9 mouse cellular contexts compared by ENCODE assay signal in the genomic region with DNA sequence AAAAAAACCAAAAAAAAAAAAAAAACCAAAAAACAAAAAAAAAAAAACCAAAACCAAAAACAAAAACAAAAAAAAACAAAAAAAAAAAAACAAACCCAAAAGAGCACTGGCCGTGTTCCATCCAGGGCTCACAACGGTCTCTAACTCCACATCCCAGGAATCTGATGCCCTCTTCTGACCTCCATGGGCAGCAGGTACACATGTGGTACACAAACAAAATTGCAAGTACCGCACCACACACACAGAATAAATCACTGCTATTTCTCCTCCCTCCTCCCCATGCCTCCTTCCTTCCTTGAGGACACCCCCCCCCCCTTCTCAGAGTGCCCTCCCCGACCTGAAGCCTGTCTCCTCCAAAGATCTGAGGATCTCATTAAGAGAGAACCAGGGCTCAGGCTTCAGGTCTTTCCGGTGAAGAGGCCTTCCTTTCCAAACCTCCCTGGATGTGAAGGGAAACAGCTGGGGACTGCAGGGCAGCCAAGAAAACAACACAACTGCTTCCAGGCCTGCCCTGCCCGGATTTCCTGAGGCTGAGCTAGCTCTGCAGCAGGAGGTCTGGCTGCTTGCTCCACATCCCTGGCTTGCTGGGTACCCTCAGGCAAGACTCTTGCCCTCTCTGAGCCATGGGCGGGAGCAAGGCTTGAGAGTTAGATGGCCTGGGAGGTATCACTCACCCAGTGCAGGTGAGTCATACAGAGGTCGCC. TPM values are rescaled to one million over a fixed set of nuclear protein-coding genes. Genes with fewer than 3 reads are reported as not detected.
DNase-seq lines count a peak whose midpoint lies in the region; ATAC-seq lines count a peak whose summit lies in the region.
"Had no signal": no experiment of that assay in that cellular context is flagged by ENCODE, and none has a peak within 500 bp of the region (broad histone marks: within the 10 kb centered on the region; RNA-seq: fewer than 3 reads in every experiment).

No protein-coding gene starts in this region.

- no peaks in the 10 kb centered on the region; the same call in 1 of the 2 replicates for H3K4me1 ChIP-seq in lung, embryonic 16.5 days (replicated peaks; ENCODE audit: control insufficient read depth, insufficient read depth, low read length)
- H3K4me1 ChIP-seq in kidney, embryonic 15.5 days = peaks cover 14% of the 10 kb centered on the region
- H3K4me1 ChIP-seq in stomach, embryonic 15.5 days = 0 out of 2 replicates have a peak, but pooled peaks cover 2% of the 10 kb centered on the region
- no peaks in the 10 kb centered on the region for H3K4me1 ChIP-seq in midbrain, embryonic 11.5 days (ENCODE audit: control insufficient read depth, insufficient read depth, low read length)

- H3K27ac ChIP-seq in lung, embryonic 16.5 days (ENCODE audit: low read length) = no peak overlapping the region; the same call in 1 of the 2 replicates
- H3K27ac ChIP-seq in kidney, embryonic 15.5 days = peak overlapping the region; percentile 75
- H3K27ac ChIP-seq in stomach, embryonic 15.5 days = peak overlapping the region; percentile 51; the same call in 1 of the 2 replicates
- H3K27ac ChIP-seq in midbrain, embryonic 11.5 days (ENCODE audit: low read depth, low read length) = no peak overlapping the region

- whole genome bisulfite sequencing in lung, embryonic 16.5 days = 54% methylated on average over 8 of the region's 8 CpGs
- 30% methylated on average over 8 of the region's 8 CpGs for WGBS in kidney, embryonic 15.5 days
- 53% methylated on average over 8 of the region's 8 CpGs for WGBS in stomach, embryonic 15.5 days
- WGBS in midbrain, embryonic 11.5 days = 66% methylated on average over 8 of the region's 8 CpGs

- no peak overlapping the region for H3K4me2 ChIP-seq in lung, embryonic 16.5 days (ENCODE audit: low read depth, low read length)
- no peak overlapping the region for H3K4me2 ChIP-seq in kidney, embryonic 15.5 days
- no peak overlapping the region for H3K4me2 ChIP-seq in stomach, embryonic 15.5 days
- H3K4me2 ChIP-seq in midbrain, embryonic 11.5 days = no peak overlapping the region

- H3K9ac ChIP-seq in lung, embryonic 16.5 days (ENCODE audit: low read length) = no peak overlapping the region
- no peak overlapping the region for H3K9ac ChIP-seq in kidney, embryonic 15.5 days
- H3K9ac ChIP-seq in stomach, embryonic 15.5 days = no peak overlapping the region
- H3K9ac ChIP-seq in midbrain, embryonic 11.5 days (ENCODE audit: low read length) = no peak overlapping the region

- H3K36me3 ChIP-seq in lung, embryonic 16.5 days (ENCODE audit: control insufficient read depth, insufficient read depth, low read length) = no peaks in the 10 kb centered on the region
- no peaks in the 10 kb centered on the region for H3K36me3 ChIP-seq in kidney, embryonic 15.5 days
- H3K36me3 ChIP-seq in stomach, embryonic 15.5 days = no peaks in the 10 kb centered on the region
- H3K36me3 ChIP-seq in midbrain, embryonic 11.5 days (ENCODE audit: control insufficient read depth, insufficient read depth, low read length) = no peaks in the 10 kb centered on the region

- H3K27me3 ChIP-seq in lung, embryonic 16.5 days (ENCODE audit: control insufficient read depth, insufficient read depth, low read depth, low read length) = no peaks in the 10 kb centered on the region
- no peaks in the 10 kb centered on the region for H3K27me3 ChIP-seq in kidney, embryonic 15.5 days
- H3K27me3 ChIP-seq in stomach, embryonic 15.5 days (replicated peaks) = no peaks in the 10 kb centered on the region
- no peaks in the 10 kb centered on the region for H3K27me3 ChIP-seq in midbrain, embryonic 11.5 days (ENCODE audit: control insufficient read depth, insufficient read depth, low read length)

- DNase-seq in lung, postnatal 14 days = no peak
- peak; percentile 82 for DNase-seq in heart, adult 8-10 months (ENCODE audit: low spot score)
- DNase-seq in frontal cortex, postnatal 25 days (ENCODE audit: low spot score in 2 of 2) = no peak
- no peak for DNase-seq in midbrain, embryonic 11.5 days (ENCODE audit: low spot score, missing footprints)
- no peak for DNase-seq in frontal cortex, postnatal 14 days (ENCODE audit: low spot score in 2 of 2)

- no peak overlapping the region for H3K4me3 ChIP-seq in lung, embryonic 16.5 days (ENCODE audit: low read length)
- H3K4me3 ChIP-seq in kidney, embryonic 15.5 days (replicated peaks) = no peak overlapping the region
- H3K4me3 ChIP-seq in stomach, embryonic 15.5 days (replicated peaks) = no peak overlapping the region
- no peak overlapping the region for H3K4me3 ChIP-seq in midbrain, embryonic 11.5 days (ENCODE audit: low read depth, low read length)

- H3K9me3 ChIP-seq in lung, embryonic 16.5 days (ENCODE audit: control insufficient read depth, low read length) = 0 out of 2 replicates have a peak, but pooled peaks cover 2% of the 10 kb centered on the region
- no peaks in the 10 kb centered on the region for H3K9me3 ChIP-seq in kidney, embryonic 15.5 days (replicated peaks)
- H3K9me3 ChIP-seq in stomach, embryonic 15.5 days = no peaks in the 10 kb centered on the region
- no peaks in the 10 kb centered on the region for H3K9me3 ChIP-seq in midbrain, embryonic 11.5 days (ENCODE audit: control insufficient read depth, low read length)

- peak; percentile 88 for ATAC-seq in lung, embryonic 16.5 days (ENCODE audit: low read depth)
- peak; percentile 80 for ATAC-seq in kidney, embryonic 15.5 days (replicated peaks; ENCODE audit: low FRiP score)
- peak; percentile 67; the same call in 1 of the 2 replicates for ATAC-seq in stomach, embryonic 15.5 days (ENCODE audit: insufficient read depth, low FRiP score, low read depth)
- no peak for ATAC-seq in midbrain, embryonic 11.5 days (ENCODE audit: low FRiP score)

RNA-seq across cellular contexts. Expression of gene Fscn1, which starts 15.0 kb away (rescaled TPM):
- polyA plus RNA-seq in lung, embryonic 16.5 days (2015; fragmentation: Nextera tagmentation; extraction: Ambion mirVana) = 181 and 222 TPM in 2 replicates
- total RNA-seq in heart, adult 8-10 months (2022) = 10 to 100 TPM in 3 of 4 experiments, 1 to 10 TPM in 1; 9.9 to 28.6 (median 23.6) TPM
- 320 and 348 TPM in 2 replicates for polyA plus RNA-seq in kidney, embryonic 15.5 days (2015; fragmentation: Nextera tagmentation; extraction: Ambion mirVana)
- 181 and 185 TPM in 2 replicates for polyA plus RNA-seq in stomach, embryonic 15.5 days (2015; fragmentation: Nextera tagmentation; extraction: Ambion mirVana)
- polyA plus RNA-seq in midbrain, embryonic 11.5 days (2014; fragmentation: Nextera tagmentation; extraction: Ambion mirVana) = 566 and 605 TPM in 2 replicates
- total RNA-seq: granulocyte monocyte progenitor cell, adult 5-6 weeks had no signal

RNA-seq across cellular contexts. Expression of gene Actb, which starts 38.6 kb away (rescaled TPM):
- 16,153 and 18,603 TPM in 2 replicates for polyA plus RNA-seq in lung, embryonic 16.5 days (2015; fragmentation: Nextera tagmentation; extraction: Ambion mirVana)
- 100 to 1,000 TPM; 461 to 845 (median 654) TPM for total RNA-seq in heart, adult 8-10 months (2022)
- polyA plus RNA-seq in kidney, embryonic 15.5 days (2015; fragmentation: Nextera tagmentation; extraction: Ambion mirVana) = 14,718 and 15,443 TPM in 2 replicates
- 14,327 and 14,357 TPM in 2 replicates for polyA plus RNA-seq in stomach, embryonic 15.5 days (2015; fragmentation: Nextera tagmentation; extraction: Ambion mirVana)
- 14,142 and 15,094 TPM in 2 replicates for polyA plus RNA-seq in midbrain, embryonic 11.5 days (2014; fragmentation: Nextera tagmentation; extraction: Ambion mirVana)

RNA-seq across cellular contexts. Expression of gene Fbxl18, which starts 49.9 kb away (rescaled TPM):
- polyA plus RNA-seq in lung, embryonic 16.5 days (2015; fragmentation: Nextera tagmentation; extraction: Ambion mirVana) = 9.5 and 10.3 TPM in 2 replicates
- total RNA-seq in heart, adult 8-10 months (2022) = 1 to 10 TPM; 3.7 to 5.2 (median 4.7) TPM
- 16.7 and 17.8 TPM in 2 replicates for polyA plus RNA-seq in kidney, embryonic 15.5 days (2015; fragmentation: Nextera tagmentation; extraction: Ambion mirVana)
- 12.3 and 12.6 TPM in 2 replicates for polyA plus RNA-seq in stomach, embryonic 15.5 days (2015; fragmentation: Nextera tagmentation; extraction: Ambion mirVana)
- polyA plus RNA-seq in midbrain, embryonic 11.5 days (2014; fragmentation: Nextera tagmentation; extraction: Ambion mirVana) = 10.5 and 11.8 TPM in 2 replicates

Comparison
In these comparisons a context has a peak if more than half of its experiments do, and no peak if none do; other contexts are left out.
1. H3K27ac ChIP-seq: peak in kidney, embryonic 15.5 days (single experiment) and stomach, embryonic 15.5 days (single experiment); none in lung, embryonic 16.5 days (single experiment) and midbrain, embryonic 11.5 days (single experiment).